Mouse (Mus musculus): ENCODE measurements at regions not wholly inside any gene's neighbourhood (a gene's known extent, or its start where the extent isn't known, plus 50 kb on each side); places are given as distances from the start of the nearest gene placed in this dataset.
"Not testable (repeated sequence)": the region's sequence is repeated elsewhere in the genome, so short reads cannot be mapped to it uniquely, and the experiment has no call there.

GRCm38 (mm10) chr16:30791048-30791855 is 191.7 kb downstream of the Fam43a start:
- DNase-seq (ENCODE audit: low read depth, low spot score): no peak
- WGBS: 39% methylated on average over 10 of the region's 10 CpGs

- DNase-seq (ENCODE audit: low read depth, low spot score): no peak
- WGBS: 41% methylated on average over 11 of the region's 11 CpGs
These were observed 193.3 kb downstream of the Fam43a start for GRCm38 (mm10) chr16:30792738-30793377.

GRCm38 (mm10) chr16:30793378-30793753 is 193.8 kb downstream of the Fam43a start:
- 26% methylated on average over 9 of the region's 9 CpGs for WGBS
- no peak for DNase-seq (ENCODE audit: low read depth, low spot score)

- DNase-seq (ENCODE audit: low read depth, low spot score): no peak
- 75% methylated on average over 3 of the region's 3 CpGs for WGBS
These were observed 194.3 kb downstream of the Fam43a start for GRCm38 (mm10) chr16:30793856-30794255.

GRCm38 (mm10) chr16:30795501-30795904 is 196.0 kb downstream of the Fam43a start:
- no peak for DNase-seq (ENCODE audit: low read depth, low spot score)

GRCm38 (mm10) chr16:30796103-30796502 is 196.6 kb downstream of the Fam43a start:
- DNase-seq (ENCODE audit: low read depth, low spot score): no peak
- 92% methylated on average over 6 of the region's 6 CpGs for WGBS

More at GRCm38 (mm10) chr16:30795501-30795904, 196.0 kb downstream of the Fam43a start:
- WGBS: 51% methylated on average over 5 of the region's 5 CpGs

GRCm38 (mm10) chr16:30797006-30797405 is 197.5 kb downstream of the Fam43a start:
- DNase-seq (ENCODE audit: low read depth, low spot score): no peak
- 95% methylated on average over 3 of the region's 3 CpGs for WGBS

GRCm38 (mm10) chr16:30797973-30798471 is 198.5 kb downstream of the Fam43a start:
- 75% methylated on average over 7 of the region's 7 CpGs for WGBS
- no peak for DNase-seq (ENCODE audit: low read depth, low spot score)

- DNase-seq (ENCODE audit: low read depth, low spot score): no peak
- WGBS: 86% methylated on average over 1 of the region's 1 CpGs
These were observed 199.0 kb downstream of the Fam43a start for GRCm38 (mm10) chr16:30798536-30798935.

- 64% methylated on average over 12 of the region's 12 CpGs for WGBS
- no peak for DNase-seq (ENCODE audit: low read depth, low spot score)
These were observed 200.4 kb downstream of the Fam43a start for GRCm38 (mm10) chr16:30799699-30800483.

GRCm38 (mm10) chr16:30804018-30804417 is 204.5 kb downstream of the Fam43a start:
- no peak for DNase-seq (ENCODE audit: low read depth, low spot score)
- WGBS: 51% methylated on average over 3 of the region's 3 CpGs

GRCm38 (mm10) chr16:30806206-30806605 is 206.7 kb downstream of the Fam43a start:
- not testable (repeated sequence) for DNase-seq (ENCODE audit: low read depth, low spot score)
- 38% methylated on average over 4 of the region's 4 CpGs for WGBS

- WGBS: 47% methylated on average over 5 of the region's 5 CpGs
- DNase-seq (ENCODE audit: low read depth, low spot score): no peak
These were observed 219.1 kb downstream of the Fam43a start for GRCm38 (mm10) chr16:30818541-30819120.

GRCm38 (mm10) chr16:30819342-30819741 is 219.8 kb downstream of the Fam43a start:
- 88% methylated on average over 4 of the region's 4 CpGs for WGBS
- DNase-seq (ENCODE audit: low read depth, low spot score): no peak

- DNase-seq (ENCODE audit: low read depth, low spot score): no peak
- WGBS: 82% methylated on average over 3 of the region's 3 CpGs
These were observed 220.7 kb downstream of the Fam43a start for GRCm38 (mm10) chr16:30820234-30820633.

- 84% methylated on average over 4 of the region's 4 CpGs for WGBS
These were observed 221.2 kb downstream of the Fam43a start for GRCm38 (mm10) chr16:30820761-30821160.

GRCm38 (mm10) chr16:30821191-30821910 is 221.8 kb downstream of the Fam43a start:
- DNase-seq (ENCODE audit: low read depth, low spot score): no peak
- WGBS: 11% methylated on average over 17 of the region's 17 CpGs

More at GRCm38 (mm10) chr16:30820761-30821160, 221.2 kb downstream of the Fam43a start:
- no peak for DNase-seq (ENCODE audit: low read depth, low spot score)

GRCm38 (mm10) chr16:30821911-30822578 is 222.5 kb downstream of the Fam43a start:
- 58% methylated on average over 13 of the region's 13 CpGs for WGBS
- DNase-seq (ENCODE audit: low read depth, low spot score): no peak

GRCm38 (mm10) chr16:30826128-30826527 is 226.6 kb downstream of the Fam43a start:
- DNase-seq (ENCODE audit: low read depth, low spot score): no peak

More at GRCm38 (mm10) chr16:30826128-30826527, 226.6 kb downstream of the Fam43a start:
- 49% methylated on average over 3 of the region's 3 CpGs for WGBS

All from large intestine, adult 2 months (tissue).